Mouse (Mus musculus): ENCODE data around the gene Ropn1.
A peak's percentile ranks its signal among the peaks of the same experiment; 100 is the strongest.
"Not testable (repeated sequence)": the region's sequence is repeated elsewhere in the genome, so short reads cannot be mapped to it uniquely, and the experiment has no call there.

Gene Ropn1

GRCm38 (mm10) chr16:34649621-34650020 is at the start of gene Ropn1:
Gene Ropn1 (plus strand): TSS chr16:34649921.
- DNase-seq (ENCODE audit: low spot score): no peak

GRCm38 (mm10) chr16:34601954-34602353 is 47.8 kb upstream of the Ropn1 start:
- DNase-seq (ENCODE audit: low spot score): no peak

DNA sequence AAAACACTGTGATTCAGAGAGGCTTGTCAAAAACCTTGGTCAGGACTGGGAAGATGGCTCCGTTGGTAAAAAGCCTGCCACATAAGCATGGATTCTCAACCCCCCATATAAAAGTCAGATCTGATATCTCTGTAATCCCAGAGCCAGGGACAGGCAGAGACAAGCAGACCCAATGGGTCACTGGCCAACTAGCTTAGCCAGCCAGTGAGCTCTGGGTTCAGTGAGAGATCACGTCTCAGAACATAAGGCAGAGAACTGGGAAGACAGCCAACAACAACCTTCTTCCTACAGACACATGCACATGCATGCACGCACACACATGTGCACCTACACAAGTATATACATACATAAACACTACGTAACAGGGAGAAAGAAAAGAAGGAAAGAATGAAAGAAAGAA is 46.6 kb upstream of the Ropn1 start:
- no peak for DNase-seq (ENCODE audit: low spot score)

DNA sequence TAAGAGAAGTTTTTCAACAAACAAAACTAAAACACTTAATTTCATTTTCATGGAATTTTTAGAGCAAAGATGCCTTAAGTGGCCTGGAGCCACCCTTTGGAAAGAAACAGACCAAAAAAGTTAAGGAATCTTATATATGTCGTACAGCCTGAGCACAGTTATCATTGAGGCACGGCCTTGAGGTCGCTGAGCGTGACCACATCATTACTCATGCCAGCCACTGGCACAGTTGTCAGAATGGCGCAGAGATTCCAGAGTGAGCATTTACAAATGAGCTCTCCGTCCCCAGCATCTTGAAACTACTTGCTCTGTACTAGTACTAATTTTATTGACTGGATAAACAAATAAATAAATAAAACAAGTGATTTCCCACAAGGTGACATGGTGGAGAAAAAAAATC is 45.9 kb upstream of the Ropn1 start:
- no peak for DNase-seq (ENCODE audit: low spot score)

DNA sequence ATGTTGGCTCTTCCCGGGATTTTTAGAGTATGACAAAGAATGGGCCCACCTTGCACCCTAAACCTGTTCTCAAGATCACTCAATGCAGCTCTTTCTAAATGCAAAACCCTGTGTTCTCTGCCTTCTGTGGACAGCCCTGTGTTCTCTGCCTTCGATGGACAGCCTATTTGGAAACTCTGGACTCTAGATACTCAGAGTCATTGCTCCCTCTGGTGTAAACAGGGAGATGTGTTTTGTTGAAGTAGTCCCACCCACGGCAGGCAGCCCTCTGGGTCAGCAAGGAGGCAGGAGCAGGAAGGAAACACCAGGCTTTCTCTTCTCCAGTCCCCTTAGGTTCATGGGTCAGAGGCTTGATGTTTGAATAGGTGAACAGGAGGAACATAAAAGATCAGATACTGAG is 44.0 kb upstream of the Ropn1 start:
- DNase-seq (ENCODE audit: low spot score): peak; percentile 10

GRCm38 (mm10) chr16:34610137-34610536 is 39.6 kb upstream of the Ropn1 start:
- DNase-seq (ENCODE audit: low spot score): no peak

- no peak for DNase-seq (ENCODE audit: low spot score)
Observed at GRCm38 (mm10) chr16:34614021-34614420, 35.7 kb upstream of the Ropn1 start.

DNA sequence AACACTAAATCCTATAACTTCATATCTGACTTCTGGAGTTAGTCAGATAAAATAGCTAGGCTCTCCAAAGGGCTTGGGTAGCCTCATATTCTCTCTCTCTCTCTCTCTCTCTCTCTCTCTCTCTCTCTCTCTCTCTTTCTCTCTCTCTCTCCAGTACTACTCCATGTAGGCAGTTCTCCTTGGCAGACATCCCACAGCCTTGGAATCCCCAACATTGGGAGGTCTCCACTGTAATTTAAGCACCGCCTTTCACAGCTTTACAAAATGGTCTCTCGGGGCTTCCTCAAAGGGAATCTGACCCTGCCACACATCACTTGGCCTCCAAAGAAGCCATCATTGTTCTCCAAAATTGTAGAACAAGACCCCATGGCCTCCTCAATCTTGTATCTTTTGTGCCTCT is 22.1 kb upstream of the Ropn1 start:
- no peak for DNase-seq (ENCODE audit: low spot score)

DNA sequence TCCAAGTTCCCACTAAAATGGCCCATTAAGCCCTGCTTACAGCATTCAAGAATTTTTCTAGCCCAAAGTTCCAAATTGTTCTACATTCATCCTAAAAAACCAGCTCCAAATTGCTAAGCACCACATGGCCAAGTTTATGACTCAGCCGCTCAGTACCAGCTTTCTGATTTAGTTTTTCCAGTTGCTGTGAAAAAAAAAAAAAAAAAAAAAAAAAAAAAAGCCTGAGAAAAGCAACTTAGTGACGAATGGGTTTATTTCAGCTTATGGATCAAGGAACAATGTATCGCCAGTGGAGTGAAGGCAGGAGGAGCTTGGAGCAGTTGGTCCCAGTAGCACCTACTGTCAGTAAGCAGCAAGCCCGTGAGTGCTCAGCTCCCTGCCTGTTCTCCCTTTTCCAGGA is 21.3 kb upstream of the Ropn1 start:
- no peak for DNase-seq (ENCODE audit: low spot score)

- DNase-seq (ENCODE audit: low spot score): no peak
Observed at GRCm38 (mm10) chr16:34635557-34635956, 14.2 kb upstream of the Ropn1 start.

- no peak for DNase-seq (ENCODE audit: low spot score)
Observed at GRCm38 (mm10) chr16:34643511-34644259, 6.0 kb upstream of the Ropn1 start.

GRCm38 (mm10) chr16:34653023-34653422 is 3.3 kb downstream of the Ropn1 start:
- DNase-seq (ENCODE audit: low spot score): no peak

DNA sequence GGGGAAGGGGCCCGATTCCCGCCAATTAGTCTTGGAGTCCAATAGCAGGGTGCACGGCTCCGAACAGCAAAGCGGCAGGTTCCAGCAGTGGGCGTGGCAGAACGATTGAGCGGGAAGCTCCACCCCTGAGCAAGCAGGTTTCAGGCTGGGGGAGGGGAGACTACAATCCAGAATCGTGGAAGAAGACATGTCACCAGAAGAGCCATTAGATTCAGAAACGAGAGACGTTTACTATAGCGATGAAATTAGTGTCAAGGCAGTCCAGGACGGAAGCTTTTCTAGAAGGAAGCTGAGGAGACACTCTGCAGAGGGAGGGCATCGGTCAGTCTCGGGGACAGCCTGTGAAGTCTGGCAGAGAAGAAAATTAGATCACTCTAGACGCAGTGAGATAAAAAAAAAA is 7.8 kb downstream of the Ropn1 start:
- not testable (repeated sequence) for DNase-seq (ENCODE audit: low spot score)

GRCm38 (mm10) chr16:34657983-34658382 is 8.3 kb downstream of the Ropn1 start:
- no peak for DNase-seq (ENCODE audit: low spot score)

- no peak for DNase-seq (ENCODE audit: low spot score)
Observed at GRCm38 (mm10) chr16:34658388-34658787, 8.7 kb downstream of the Ropn1 start.

DNA sequence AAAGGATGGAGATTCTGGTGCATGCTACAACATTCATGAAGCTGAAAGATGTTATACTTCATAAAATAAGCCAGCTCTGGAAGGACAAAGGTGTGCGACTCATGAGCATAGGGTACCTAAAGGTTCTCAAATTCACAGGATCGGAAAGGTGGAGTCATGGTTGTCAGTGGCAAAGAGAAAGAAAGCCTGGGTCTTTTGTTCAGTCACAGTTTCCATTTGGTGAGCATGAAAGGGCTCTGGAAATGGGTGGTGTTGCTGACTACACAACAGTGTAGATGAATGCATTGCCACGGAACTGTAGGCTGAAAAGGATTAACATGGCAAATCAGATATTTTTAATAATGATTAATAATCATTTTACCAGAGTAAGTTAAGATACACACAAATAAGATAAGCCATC is 14.8 kb downstream of the Ropn1 start:
- DNase-seq (ENCODE audit: low spot score): no peak

DNA sequence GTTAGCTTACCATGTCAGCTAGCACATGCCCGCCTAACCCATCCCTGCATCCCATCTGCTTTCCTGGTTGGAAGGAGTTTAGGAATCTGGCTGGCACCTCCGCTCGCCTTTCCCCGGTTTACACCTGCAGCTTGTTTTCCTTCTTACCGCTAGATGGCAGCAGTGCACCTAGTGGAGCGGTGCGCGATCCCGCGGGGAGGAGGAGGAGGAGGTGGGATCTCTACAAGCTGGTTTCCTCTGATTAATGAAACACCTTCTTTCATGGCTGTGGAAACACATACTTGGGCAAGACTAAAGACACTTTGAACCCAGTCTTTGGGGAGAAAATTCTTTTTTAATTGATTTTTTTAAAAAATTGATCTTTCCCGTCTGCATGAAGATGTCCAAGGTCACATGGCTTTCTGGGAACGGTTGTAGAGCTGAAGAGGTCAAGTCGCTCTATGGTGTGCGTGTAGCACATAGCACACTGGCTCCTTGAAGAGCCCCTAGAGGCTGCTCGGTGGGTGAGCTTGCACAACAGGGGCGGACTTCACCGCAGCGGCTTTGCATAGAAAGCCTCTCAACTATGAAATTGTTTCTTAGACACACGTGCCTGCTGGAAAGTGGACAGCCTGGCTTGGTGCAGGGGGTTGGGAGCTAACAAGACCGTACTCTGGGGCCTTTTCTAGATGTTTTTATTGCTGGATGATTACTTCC is 17.5 kb downstream of the Ropn1 start:
- DNase-seq (ENCODE audit: low spot score): peak; percentile 44

- DNase-seq (ENCODE audit: low spot score): no peak
Observed at GRCm38 (mm10) chr16:34668341-34668740, 18.6 kb downstream of the Ropn1 start.

DNA sequence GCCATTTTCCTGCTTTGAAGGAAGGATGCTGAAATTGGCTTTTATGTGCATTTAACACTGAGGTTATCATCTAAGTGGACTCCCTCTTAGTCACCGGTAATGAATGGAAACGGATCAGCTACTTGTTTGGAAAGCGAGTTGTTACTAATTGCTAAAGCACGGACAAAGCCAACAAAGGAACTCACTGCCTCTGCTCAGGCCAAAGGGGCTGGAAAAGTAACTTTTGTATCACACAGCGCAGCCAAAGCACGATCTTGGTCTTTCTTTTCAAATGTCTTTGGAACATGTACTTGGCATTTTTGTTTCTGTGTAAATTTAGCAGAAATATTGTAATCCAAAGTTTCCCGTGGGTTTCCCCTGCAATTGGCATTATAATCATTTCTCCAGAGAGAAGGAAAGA is 22.2 kb downstream of the Ropn1 start:
- DNase-seq (ENCODE audit: low spot score): no peak

DNA sequence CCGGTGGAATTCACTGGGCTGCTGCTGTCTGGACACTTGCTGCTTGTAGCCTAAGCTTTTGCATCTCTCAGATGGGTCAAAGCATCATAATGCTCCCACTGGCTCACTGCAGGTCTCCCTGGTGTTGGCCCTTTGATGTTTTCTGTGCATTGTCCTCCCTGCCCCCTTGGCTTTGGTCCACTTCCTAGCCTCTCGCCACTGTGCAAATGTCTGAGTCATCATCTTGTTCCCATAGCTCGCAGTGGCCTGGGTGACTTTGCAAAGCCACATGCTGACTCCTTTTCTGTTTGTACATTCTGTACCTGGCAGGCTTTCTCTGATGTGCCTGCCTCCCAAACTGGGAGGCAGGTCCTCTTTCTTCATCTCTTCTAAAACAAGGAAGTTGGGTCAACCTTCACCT is 23.1 kb downstream of the Ropn1 start:
- no peak for DNase-seq (ENCODE audit: low spot score)

DNA sequence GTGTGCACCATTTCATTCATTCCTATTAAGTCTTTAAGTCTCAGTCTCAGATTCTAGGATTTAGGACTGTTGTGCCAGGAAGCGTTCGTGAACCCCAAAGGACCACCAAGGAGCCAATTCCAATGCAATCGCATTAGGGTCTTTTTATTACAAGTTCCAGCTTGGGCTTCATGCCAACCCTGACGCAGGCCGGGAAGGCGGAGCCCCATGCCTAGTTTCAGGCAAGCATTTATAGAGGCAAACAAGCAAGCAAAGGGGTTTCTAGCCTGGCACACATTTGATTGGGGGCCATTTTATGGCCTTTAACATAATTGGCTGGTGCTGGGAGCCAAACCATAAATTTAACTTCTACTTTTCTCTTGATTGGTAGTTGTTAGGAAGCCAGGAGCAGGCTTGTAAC is 24.6 kb downstream of the Ropn1 start:
- DNase-seq (ENCODE audit: low spot score): no peak

DNA sequence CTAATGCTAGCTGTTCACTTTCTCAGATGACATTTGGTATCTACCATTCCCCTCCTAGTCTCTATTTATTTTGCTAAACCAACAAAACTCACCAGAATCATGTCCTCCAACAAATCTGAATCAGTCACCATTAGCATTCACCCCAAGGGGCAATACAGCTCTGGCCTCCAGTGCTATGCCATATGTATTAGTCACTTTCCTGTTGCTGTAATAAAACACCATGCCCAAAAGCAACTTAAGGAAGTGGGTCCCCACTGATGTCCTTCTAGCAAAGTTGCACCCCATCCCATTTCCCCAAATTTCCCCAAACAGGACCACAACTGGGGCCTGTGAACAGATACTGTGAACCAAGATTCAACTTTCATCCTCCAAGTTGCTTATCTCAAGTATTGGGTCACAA is 32.1 kb downstream of the Ropn1 start:
- DNase-seq (ENCODE audit: low spot score): no peak

GRCm38 (mm10) chr16:34689879-34690278 is 40.2 kb downstream of the Ropn1 start:
- DNase-seq (ENCODE audit: low spot score): no peak

All from ovary, adult 18-20 months (tissue).